Mouse (Mus musculus) embryonic facial prominence, embryonic 13.5 days (tissue): ENCODE data around the gene Zc3h7b. TPM values are rescaled to one million over a fixed set of nuclear protein-coding genes. Genes with fewer than 3 reads are reported as not detected.

ENCODE experiments used
- ATAC-seq: fragments of 200-750 bp; cut with Nextera tagmentation; 2 replicates; pipeline ENCODE4 v1.8.0; 2017; ENCODE audit warnings: low read depth; ENCODE audit not compliant: insufficient number of reproducible peaks, insufficient read depth, low FRiP score, low TSS enrichment
- H3K27ac ChIP-seq: fragments of 300-500 bp; sonication (generic); 2 replicates; pipeline ENCODE4 v1.5.1; 2015; ENCODE audit warnings: moderate library complexity, mild to moderate bottlenecking, inconsistent platforms
- H3K27me3 ChIP-seq: fragments of 300-500 bp; sonication (generic); 2 replicates; pipeline ENCODE4 v1.6.1; 2015; ENCODE audit warnings: mild to moderate bottlenecking, inconsistent platforms
- H3K36me3 ChIP-seq: fragments of 300-500 bp; sonication (generic); 2 replicates; pipeline ENCODE4 v1.6.1; 2015; ENCODE audit warnings: mild to moderate bottlenecking, inconsistent platforms
- H3K4me1 ChIP-seq: fragments of 300-500 bp; sonication (generic); 2 replicates; pipeline ENCODE4 v1.6.1; 2015; ENCODE audit warnings: inconsistent platforms
- H3K4me2 ChIP-seq: fragments of 300-500 bp; sonication (generic); 2 replicates; pipeline ENCODE4 v1.6.1; 2015; ENCODE audit warnings: moderate library complexity, mild to moderate bottlenecking, inconsistent platforms
- H3K4me3 ChIP-seq: fragments of 300-500 bp; sonication (generic); 2 replicates; pipeline ENCODE4 v1.5.1; 2015; ENCODE audit warnings: mild to moderate bottlenecking, inconsistent platforms
- H3K9ac ChIP-seq: fragments of 300-500 bp; sonication (generic); 2 replicates; pipeline ENCODE4 v1.6.1; 2015; ENCODE audit warnings: mild to moderate bottlenecking, inconsistent platforms
- H3K9me3 ChIP-seq: fragments of 300-500 bp; sonication (generic); 2 replicates; pipeline ENCODE4 v1.6.1; 2016; ENCODE audit warnings: inconsistent platforms
- WGBS: fragments of 180-500 bp; shearing (Covaris S2); methylation state at CpG from one replicate; pipeline ENCODE4 v1.1.7; 2015; ENCODE audit warnings: mixed read lengths; 5-methylcytosine and 5-hydroxymethylcytosine counted together
- polyA plus RNA-seq: library from polyadenylated mRNA; unstranded; fragments of >200 nt; fragmentation: Nextera tagmentation; extraction: Ambion mirVana; gene quantifications from 2 replicates; pipeline ENCODE4 v1.2.1, GENCODE M21; 2015

Zc3h7b gene
- polyA plus RNA-seq, 1 experiment from 2014 or later, result 35.4 TPM

DNA sequence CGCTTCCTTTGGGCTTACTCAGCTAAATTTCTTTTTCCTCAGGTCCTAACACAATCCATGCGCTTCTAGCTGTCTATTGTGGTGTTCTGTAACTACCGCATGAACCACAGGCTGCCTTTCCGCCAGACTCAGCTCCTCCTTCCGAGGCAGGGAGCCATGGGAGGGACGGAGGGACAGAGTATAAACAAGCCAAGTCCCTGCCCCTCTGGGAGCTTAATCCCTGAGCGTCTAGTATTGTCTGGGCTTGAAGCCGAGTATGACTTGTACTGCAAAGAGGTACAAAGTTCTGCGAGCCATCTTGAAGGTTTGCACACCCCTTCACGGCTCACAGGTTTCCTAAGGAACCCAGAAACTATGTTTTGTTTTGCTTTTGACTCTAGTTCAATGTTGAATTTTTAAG lies 65.3 kb downstream of the Zc3h7b start:
- no peaks in the 10 kb centered on the region for H3K27me3 ChIP-seq
- no peak for ATAC-seq
- peak overlapping the region; percentile 84 for H3K4me2 ChIP-seq
- WGBS, result 1% methylated on average over 10 of the region's 10 CpGs
- H3K36me3 ChIP-seq, result peaks cover 4% of the 10 kb centered on the region
- H3K4me3 ChIP-seq, result peak overlapping the region; percentile 74
- peak overlapping the region; percentile 72 for H3K9ac ChIP-seq
- peaks cover 59% of the 10 kb centered on the region for H3K4me1 ChIP-seq
- no peaks in the 10 kb centered on the region for H3K9me3 ChIP-seq
- H3K27ac ChIP-seq, result peak overlapping the region; percentile 95

DNA sequence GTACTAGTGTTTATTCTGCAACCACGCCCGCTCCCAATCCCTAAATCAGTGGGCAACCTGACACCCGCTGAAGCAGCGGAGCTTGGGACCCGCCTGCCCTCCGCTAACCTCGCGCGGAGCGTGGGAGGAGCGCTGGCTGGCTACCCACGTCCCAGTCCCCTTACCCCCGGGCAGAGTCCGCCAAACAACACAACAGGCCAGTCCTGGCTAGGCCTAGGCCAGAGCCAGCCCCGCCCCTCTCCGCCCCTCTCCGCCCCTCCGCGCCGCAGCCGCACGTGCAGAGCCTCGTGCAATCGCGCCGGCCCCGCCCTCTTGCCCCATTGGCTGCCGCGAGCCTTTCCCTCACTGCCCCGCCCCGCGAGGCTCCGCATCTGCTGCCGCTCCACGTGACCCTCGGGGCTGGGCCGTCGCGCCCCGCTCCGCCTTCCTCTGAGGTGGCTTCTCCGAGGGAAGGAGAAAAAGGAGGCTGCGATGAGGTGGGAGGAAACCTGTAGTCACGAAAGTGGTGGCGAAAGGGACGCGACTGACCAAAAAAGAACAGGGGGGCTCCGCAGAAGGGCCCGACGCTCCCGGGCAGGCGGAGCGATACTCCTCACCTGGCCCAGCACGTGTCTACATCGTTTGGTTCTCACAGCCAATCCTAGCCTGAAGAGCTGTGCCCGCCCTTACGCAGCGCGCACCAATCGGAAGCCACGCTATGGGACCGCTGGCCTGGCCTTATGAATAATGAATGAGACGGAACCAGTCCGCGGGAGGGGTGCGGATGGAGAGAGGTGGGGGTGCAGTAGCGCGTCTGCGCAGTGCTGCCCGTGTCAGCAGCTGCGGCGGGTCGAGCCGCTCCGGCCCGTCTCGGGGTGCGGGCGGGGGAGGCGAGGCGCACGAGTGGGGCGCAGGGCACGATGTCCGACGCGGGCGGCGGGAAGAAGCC lies 66.1 kb downstream of the Zc3h7b start:
- Histone ChIP-seq H3K9me3 (no peaks in the 10 kb centered on the region), H3K36me3 (peaks cover 11% of the 10 kb centered on the region), H3K4me3 (peak overlapping the region; percentile 74), H3K4me1 (peaks cover 51% of the 10 kb centered on the region), H3K4me2 (peak overlapping the region; percentile 84), H3K9ac (peak overlapping the region; percentile 84), H3K27ac (peak overlapping the region; percentile 95), H3K27me3 (no peaks in the 10 kb centered on the region)
- WGBS, result under 1% methylated on average over 79 of the region's 89 CpGs
- peak; percentile 98 for ATAC-seq

DNA sequence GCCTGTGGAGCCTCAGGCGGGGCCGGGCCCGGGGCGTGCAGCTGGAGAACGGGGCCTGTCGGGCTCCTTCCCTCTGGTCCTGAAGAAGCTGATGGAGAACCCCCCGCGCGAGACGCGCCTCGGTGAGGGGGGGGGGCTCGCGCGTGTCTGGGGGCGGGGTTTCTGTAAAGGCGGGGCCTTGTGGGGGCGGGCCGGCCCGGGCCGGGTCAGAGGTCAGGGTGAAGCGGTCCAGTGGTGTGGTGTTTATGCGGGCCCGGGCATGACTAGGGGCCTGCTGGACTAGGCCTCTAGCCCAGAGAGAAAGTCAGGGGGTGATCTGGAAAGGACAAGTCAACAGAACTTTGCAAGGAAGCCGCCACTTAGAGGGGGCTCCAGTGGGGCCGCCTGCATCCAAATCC lies 66.7 kb downstream of the Zc3h7b start:
- Histone ChIP-seq H3K9ac (peak overlapping the region; percentile 84), H3K27ac (peak overlapping the region; percentile 95), H3K36me3 (peaks cover 16% of the 10 kb centered on the region), H3K4me2 (peak overlapping the region; percentile 84), H3K9me3 (no peaks in the 10 kb centered on the region), H3K27me3 (no peaks in the 10 kb centered on the region), H3K4me3 (peak overlapping the region; percentile 74), H3K4me1 (peaks cover 46% of the 10 kb centered on the region)
- peak; percentile 10; the same call in 1 of the 2 replicates for ATAC-seq
- under 1% methylated on average over 25 of the region's 26 CpGs for WGBS

DNA sequence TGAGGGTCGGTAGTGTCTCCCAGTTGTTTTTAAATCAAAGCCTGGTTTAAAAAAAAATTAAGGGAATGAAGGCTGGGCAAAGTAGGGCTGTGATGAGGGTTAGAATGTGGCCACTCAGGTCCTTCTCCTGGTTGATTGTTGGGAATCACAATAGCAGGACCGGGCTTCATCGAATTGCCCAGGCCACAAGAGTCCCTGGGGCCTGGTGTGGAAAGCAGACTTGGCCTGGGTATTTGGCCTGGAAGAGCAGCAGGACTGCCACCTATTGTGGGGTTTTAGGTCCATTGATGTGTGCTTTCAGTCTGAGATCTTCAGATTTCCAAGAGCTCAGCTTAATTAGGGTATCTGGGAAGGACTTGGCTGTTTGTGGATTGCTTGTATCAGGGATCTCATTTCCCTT lies 67.4 kb downstream of the Zc3h7b start:
- Histone ChIP-seq H3K4me1 (peaks cover 41% of the 10 kb centered on the region), H3K27me3 (no peaks in the 10 kb centered on the region), H3K9ac (peak overlapping the region; percentile 84), H3K9me3 (no peaks in the 10 kb centered on the region), H3K4me3 (peak overlapping the region; percentile 74), H3K27ac (0 out of 2 replicates have a peak overlapping the region, but pooled peaks have one; percentile 95), H3K36me3 (peaks cover 23% of the 10 kb centered on the region), H3K4me2 (peak overlapping the region; percentile 84)
- no peak for ATAC-seq
- 41% methylated on average over 3 of the region's 3 CpGs for WGBS

DNA sequence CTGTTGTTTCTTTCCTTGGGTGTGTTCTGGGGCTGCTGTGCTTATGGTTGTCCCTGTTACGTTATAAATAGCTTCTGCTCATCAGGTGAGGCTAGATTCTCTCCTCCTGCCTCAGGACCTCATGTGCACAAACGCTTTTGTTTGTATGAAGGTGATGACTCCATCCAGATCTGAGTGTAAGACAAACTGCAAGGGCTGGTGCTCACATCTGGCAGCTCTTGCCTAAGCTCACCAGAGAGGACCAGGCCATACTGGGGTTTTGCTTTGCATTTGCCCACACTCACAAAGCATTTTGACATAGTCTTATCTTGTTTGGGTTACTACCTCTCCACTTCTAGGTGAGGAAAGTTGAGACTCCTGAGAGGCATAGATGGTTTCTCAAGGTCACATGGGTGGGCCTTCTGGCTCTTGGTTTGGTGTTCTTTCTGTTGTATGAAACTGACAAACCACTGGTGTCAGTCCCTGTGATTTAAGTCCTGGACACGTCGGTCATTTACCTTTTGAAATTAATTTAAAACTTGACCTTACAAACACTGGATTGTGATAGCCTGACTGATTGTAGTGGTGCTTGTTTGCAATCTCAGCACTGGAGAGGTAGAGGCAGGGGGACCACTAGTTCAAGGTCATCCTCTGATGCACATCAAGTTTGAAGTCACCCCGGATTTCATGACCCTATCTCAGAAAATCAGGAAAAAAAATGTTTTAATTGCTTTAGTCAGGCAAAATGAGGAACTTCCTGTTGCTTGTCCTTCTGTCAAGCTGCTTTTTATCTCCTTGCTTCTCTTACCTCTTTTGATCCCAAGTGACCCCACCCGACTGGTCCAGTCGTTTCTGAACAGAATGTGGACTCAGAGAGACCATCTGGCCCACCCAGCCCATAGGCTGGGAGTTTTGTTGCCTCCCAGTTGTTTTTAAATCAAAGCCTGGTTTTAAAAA lies 68.1 kb downstream of the Zc3h7b start:
- Histone ChIP-seq H3K9ac (peak overlapping the region; percentile 84), H3K9me3 (no peaks in the 10 kb centered on the region), H3K36me3 (peaks cover 30% of the 10 kb centered on the region), H3K4me3 (peak overlapping the region; percentile 74), H3K4me1 (peaks cover 41% of the 10 kb centered on the region), H3K4me2 (peak overlapping the region; percentile 84), H3K27me3 (no peaks in the 10 kb centered on the region), H3K27ac (no peak overlapping the region)
- 62% methylated on average over 7 of the region's 7 CpGs for WGBS
- no peak for ATAC-seq

DNA sequence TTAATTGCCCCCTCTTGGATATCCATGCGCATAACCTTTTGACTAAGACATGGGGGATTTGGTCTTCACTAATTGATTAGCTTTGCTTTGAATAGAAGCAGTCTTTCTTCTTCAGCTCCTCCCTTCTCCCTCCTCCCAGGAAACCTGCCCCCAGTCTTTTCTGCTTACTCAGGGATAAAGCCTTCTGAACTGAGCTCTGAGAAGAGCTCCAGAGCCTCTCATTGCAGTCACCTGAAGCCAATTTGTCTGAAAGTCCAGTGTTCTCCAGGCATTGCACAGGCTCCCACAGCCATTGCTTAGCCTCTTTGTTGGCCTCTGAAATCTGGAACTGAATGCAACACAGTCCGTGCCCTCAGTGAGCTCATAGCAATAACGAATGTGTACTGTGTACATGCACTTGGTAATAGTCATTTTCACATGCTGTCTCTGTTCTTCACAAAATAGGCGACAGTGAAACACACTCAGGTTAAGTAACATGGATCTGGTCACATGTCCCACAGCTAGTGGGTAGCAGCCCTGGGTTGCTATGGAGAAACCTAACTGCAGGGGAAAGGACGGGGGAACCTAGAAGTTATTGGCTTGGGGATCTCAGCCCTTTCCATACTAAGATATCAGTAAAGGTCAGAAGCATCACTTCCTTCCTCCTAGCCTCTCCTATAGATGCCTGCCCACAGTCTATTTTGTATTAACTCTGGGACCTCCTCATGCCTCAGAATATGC lies 69.3 kb downstream of the Zc3h7b start:
- Histone ChIP-seq H3K9me3 (no peaks in the 10 kb centered on the region), H3K4me2 (no peak overlapping the region), H3K4me1 (peaks cover 33% of the 10 kb centered on the region), H3K36me3 (peaks cover 40% of the 10 kb centered on the region), H3K9ac (no peak overlapping the region), H3K27me3 (no peaks in the 10 kb centered on the region), H3K27ac (peak overlapping the region; percentile 44; the same call in 1 of the 2 replicates), H3K4me3 (no peak overlapping the region)
- ATAC-seq, result no peak
- WGBS, result 50% methylated on average over 5 of the region's 5 CpGs

DNA sequence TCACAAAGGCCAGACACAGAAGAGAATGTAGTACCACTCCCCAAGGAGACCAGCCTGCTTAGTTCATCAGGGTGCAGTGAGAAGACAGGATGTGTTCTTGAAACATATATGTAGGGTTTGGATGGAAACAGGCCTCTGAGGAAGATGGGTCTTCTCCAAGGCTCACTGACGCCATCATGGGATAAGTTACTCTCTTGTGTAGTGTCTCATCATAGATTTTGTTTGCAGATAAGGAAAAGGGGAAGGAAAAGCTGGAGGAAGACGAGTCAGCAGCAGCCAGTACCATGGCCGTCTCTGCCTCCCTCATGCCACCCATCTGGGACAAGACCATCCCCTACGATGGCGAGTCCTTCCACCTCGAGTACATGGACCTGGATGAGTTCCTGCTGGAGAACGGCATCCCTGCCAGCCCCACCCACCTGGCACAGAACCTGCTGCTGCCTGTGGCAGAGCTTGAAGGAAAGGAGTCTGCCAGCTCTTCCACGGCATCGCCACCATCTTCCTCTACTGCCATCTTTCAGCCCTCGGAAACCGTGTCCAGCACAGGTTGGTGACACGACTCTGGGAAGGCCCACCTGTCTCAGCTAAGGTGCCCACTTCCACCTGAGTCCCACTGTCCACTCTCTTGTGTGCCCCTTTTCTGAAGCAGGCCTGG lies 70.0 kb downstream of the Zc3h7b start:
- no peak overlapping the region for H3K9ac ChIP-seq
- H3K4me2 ChIP-seq, result no peak overlapping the region
- no peak for ATAC-seq
- H3K9me3 ChIP-seq, result no peaks in the 10 kb centered on the region
- H3K36me3 ChIP-seq, result peaks cover 47% of the 10 kb centered on the region
- H3K4me1 ChIP-seq, result peaks cover 26% of the 10 kb centered on the region
- H3K27ac ChIP-seq, result 0 out of 2 replicates have a peak overlapping the region, but pooled peaks have one; percentile 44
- no peak overlapping the region for H3K4me3 ChIP-seq
- H3K27me3 ChIP-seq, result no peaks in the 10 kb centered on the region
- WGBS, result 89% methylated on average over 12 of the region's 12 CpGs

DNA sequence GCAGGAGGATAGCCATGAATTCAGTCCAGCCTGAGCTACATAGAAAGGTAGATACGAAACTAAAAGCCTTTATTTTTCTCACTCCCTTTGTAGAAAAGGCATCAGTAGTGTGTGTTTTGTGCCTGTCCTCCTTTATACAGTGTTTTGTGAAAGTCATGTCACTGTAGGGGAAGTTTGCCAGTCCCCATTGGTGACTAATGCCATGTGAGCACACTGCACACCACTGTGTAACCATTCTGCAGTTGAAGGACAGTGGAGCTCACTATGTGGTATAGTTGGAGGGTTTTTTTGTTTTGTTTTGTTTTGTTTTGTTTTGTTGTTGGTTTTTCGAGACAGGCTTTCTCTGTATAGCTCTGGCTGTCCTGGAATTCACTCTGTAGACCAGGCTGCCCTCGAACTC lies 73.5 kb downstream of the Zc3h7b start:
- no peaks in the 10 kb centered on the region for H3K27me3 ChIP-seq
- peaks cover 6% of the 10 kb centered on the region for H3K4me1 ChIP-seq
- no peak overlapping the region for H3K4me3 ChIP-seq
- 88% methylated on average over 3 of the region's 3 CpGs for WGBS
- ATAC-seq, result no peak
- H3K27ac ChIP-seq, result no peak overlapping the region
- no peaks in the 10 kb centered on the region for H3K9me3 ChIP-seq
- H3K9ac ChIP-seq, result no peak overlapping the region
- H3K36me3 ChIP-seq, result peaks cover 81% of the 10 kb centered on the region
- H3K4me2 ChIP-seq, result no peak overlapping the region

DNA sequence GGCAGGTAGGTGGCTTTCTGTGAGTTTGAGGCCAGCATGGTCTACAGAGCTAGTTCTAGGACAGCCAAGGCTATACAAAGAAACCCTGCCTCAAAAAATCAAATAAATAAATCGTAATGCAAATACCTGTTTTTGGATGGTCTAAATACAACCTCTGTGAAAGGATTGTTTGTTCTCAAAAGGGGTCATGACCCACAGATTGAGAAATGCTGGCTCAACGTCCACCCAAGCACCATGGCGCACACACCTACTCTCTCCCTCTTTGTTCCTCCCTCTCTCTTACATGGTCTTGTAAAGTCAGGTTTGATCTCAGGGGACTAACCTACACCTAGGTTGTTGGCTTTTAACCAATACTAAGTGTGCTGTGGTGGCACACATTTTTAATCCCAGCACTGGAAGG lies 77.8 kb downstream of the Zc3h7b start:
- Histone ChIP-seq H3K36me3 (peaks cover 95% of the 10 kb centered on the region), H3K4me3 (no peak overlapping the region), H3K4me2 (no peak overlapping the region), H3K4me1 (no peaks in the 10 kb centered on the region), H3K9me3 (no peaks in the 10 kb centered on the region), H3K9ac (no peak overlapping the region), H3K27ac (no peak overlapping the region), H3K27me3 (no peaks in the 10 kb centered on the region)
- WGBS, result 84% methylated on average over 3 of the region's 3 CpGs
- no peak for ATAC-seq

DNA sequence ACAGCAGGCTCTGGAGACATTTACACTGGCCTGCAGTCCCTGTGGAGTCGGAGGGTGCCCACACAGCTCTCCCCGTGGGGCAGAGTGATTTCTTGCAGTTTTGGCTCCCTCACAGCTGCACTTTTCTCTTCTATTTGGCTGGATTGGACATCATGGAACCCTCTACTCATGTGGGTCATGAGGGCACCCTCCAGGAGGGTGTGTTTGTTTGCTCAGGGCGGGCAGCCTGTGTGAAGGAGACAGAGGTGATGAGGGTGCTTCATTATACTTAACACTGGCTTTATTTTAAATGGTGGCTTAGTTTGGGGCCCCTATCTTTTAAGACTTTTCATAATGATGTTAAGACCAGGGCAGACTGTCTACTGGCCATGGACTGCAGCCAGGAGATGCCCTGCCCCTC lies 80.0 kb downstream of the Zc3h7b start:
- WGBS, result 86% methylated on average over 3 of the region's 3 CpGs
- H3K4me2 ChIP-seq, result no peak overlapping the region
- H3K9me3 ChIP-seq, result no peaks in the 10 kb centered on the region
- no peaks in the 10 kb centered on the region for H3K27me3 ChIP-seq
- no peaks in the 10 kb centered on the region for H3K4me1 ChIP-seq
- no peak for ATAC-seq
- H3K27ac ChIP-seq, result no peak overlapping the region
- peaks cover 81% of the 10 kb centered on the region for H3K36me3 ChIP-seq
- H3K9ac ChIP-seq, result no peak overlapping the region
- H3K4me3 ChIP-seq, result no peak overlapping the region
